Mouse (Mus musculus) gastrocnemius, postnatal 36 days (tissue): ENCODE results near the gene Mup17. TPM values are rescaled to one million over a fixed set of nuclear protein-coding genes. Genes with fewer than 3 reads are reported as not detected.
"Not testable (repeated sequence)": the region's sequence is repeated elsewhere in the genome, so short reads cannot be mapped to it uniquely, and the experiment has no call there.

Source experiments
- DNase-seq, 2 experiments: peaks; one replicate each; pipeline ENCODE4 v3.0.0; 2022
- intact Hi-C: fragments of 180-260 bp; cut with DNase I; formaldehyde crosslinking; loops from one replicate; pipeline ENCODE4 v1.15.1; 2025
- long read RNA-seq, 2 experiments: library from polyadenylated mRNA; stranded (forward); transcript quantifications; one replicate each; pipeline ENCODE4 v2.0.0; 2021
- total RNA-seq, 2 experiments: library from RNA; stranded (reverse); gene quantifications; 2 replicates each; pipeline ENCODE4 v1.2.3; 2021

The Mup17 gene
- total RNA-seq: not detected
- long read RNA-seq, experiment 1: 0 reads
- long read RNA-seq, experiment 2: 0 reads

GRCm38 (mm10) chr4:61595771-61596170 lies at the start of gene Mup17:
Gene Mup17, minus strand, starts transcription at chr4:61595871.
- DNase-seq, intact Hi-C loops: not testable (repeated sequence)

GRCm38 (mm10) chr4:61571561-61571960 lies 24.1 kb downstream of the Mup17 start:
- intact Hi-C loops, DNase-seq: not testable (repeated sequence)

GRCm38 (mm10) chr4:61555887-61556286 lies 39.8 kb downstream of the Mup17 start:
- intact Hi-C loops, DNase-seq: not testable (repeated sequence)

Other genes starting within 250 kb of the Mup17 start
- not detected for gene Mup15, start 156.1 kb downstream of the Mup17 start, total RNA-seq
- gene Mup16, start 76.3 kb downstream of the Mup17 start, total RNA-seq: under 1 TPM; 0.44 to 0.84 TPM
- 1 to 10 TPM in 1 of 2 experiments, under 1 TPM in 1; 0.38 to 1.2 TPM for gene Mup18, start 78.3 kb upstream of the Mup17 start, total RNA-seq
- not detected for gene Mup19, start 186.4 kb upstream of the Mup17 start, total RNA-seq
- not detected for gene Mup5, start 239.4 kb upstream of the Mup17 start, total RNA-seq